Mouse (Mus musculus): ENCODE data around the gene Gpr84. TPM values are rescaled to one million over a fixed set of nuclear protein-coding genes. Genes with fewer than 3 reads are reported as not detected.

The Gpr84 gene
- polyA plus RNA-seq, 1 experiment from 2014 or later, result not detected

DNA sequence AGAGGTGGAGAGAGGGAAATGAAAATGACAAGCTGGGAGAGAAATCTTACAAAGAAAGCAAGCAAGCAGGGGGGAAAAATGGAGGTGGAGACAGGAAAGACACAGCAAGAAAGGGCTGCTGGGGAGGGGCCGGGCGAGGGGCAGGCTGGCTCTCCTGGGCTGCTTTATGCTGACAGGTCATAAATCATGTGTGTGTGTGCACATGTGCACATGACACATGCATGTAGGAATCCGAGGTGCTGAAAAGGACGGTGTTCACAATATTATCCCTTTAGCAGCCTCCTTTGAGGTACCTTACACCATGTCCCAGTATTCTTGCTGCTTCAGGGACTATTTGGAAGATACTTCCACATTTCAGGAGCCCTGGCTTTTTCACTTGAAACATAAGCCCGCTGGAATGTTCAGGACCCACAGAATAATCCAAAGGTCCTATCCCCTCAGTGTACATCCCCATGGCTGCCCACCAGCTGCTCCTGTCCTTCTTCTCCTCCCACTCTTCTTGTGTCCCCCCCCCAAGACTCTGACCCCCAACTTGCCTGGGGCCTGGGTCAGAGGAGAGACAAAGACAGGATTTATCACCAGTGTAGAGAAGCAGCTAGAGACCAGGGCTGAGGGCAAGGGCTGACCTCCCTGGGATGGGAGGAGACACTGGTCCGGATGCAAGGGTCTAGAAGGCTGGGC lies 7.9 kb downstream of the Gpr84 start:
- no peak overlapping the region for H3K4me3 ChIP-seq (ENCODE audit: low read depth, low read length)
- no peak for ATAC-seq (replicated peaks; ENCODE audit: insufficient number of reproducible peaks, low FRiP score, low TSS enrichment, low read depth)
- WGBS, result 21% methylated on average over 6 of the region's 6 CpGs
- H3K36me3 ChIP-seq (replicated peaks; ENCODE audit: control insufficient read depth, insufficient read depth, low read depth, low read length), result no peaks in the 10 kb centered on the region
- no peak overlapping the region for H3K4me2 ChIP-seq (ENCODE audit: low read depth, low read length)
- DNase-seq (ENCODE audit: low spot score), result no peak
- peak overlapping the region; percentile 90 for H3K27ac ChIP-seq (replicated peaks; ENCODE audit: low read depth, low read length)
- H3K9me3 ChIP-seq (replicated peaks; ENCODE audit: control insufficient read depth, low read length), result no peaks in the 10 kb centered on the region
- peaks cover 29% of the 10 kb centered on the region for H3K4me1 ChIP-seq (ENCODE audit: control insufficient read depth, insufficient read depth, low read length)
- H3K9ac ChIP-seq (replicated peaks; ENCODE audit: low read length), result peak overlapping the region; percentile 29
- no peaks in the 10 kb centered on the region for H3K27me3 ChIP-seq (ENCODE audit: control insufficient read depth, insufficient read depth, low read length)

DNA sequence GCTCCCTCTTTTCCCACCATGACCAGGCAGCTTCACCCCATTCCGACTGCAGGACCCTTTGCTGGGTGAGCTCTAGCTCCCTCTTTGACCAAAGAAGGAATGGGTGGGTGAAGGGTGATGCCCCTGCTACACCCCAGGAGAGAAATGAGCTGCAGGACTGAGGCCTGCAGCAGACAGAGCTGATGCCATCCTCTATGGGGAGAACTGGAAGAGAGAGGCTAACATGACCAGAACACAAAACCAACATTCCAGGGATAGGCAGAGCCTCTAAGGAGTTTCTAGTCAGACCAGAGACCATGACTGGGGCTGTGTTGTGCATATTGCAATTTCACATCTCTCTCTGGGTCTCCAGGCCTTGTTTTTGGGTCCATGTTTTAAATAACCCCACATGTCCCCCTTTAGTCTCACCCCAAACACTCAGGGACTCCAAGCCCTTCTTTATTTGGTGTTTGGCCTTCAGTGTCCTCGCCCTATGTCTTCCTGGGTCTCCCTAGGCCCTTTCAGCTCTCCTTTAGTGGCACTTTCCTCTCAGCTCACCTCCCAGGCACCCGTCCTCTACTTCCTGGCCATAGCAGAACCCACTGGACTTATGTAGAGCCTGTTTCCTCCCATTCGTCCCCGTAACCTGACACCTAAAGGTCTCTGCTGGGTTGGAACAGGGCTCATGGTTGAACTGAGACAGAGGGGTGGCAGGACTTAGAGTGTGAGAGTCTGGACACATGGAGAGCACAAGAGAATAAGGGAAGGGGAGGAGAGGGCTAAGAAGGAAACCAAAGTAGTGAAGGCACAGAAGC lies 8.7 kb downstream of the Gpr84 start:
- H3K4me2 ChIP-seq (ENCODE audit: low read depth, low read length), result no peak overlapping the region
- H3K4me1 ChIP-seq (ENCODE audit: control insufficient read depth, insufficient read depth, low read length), result peaks cover 29% of the 10 kb centered on the region
- WGBS, result 15% methylated on average over 5 of the region's 5 CpGs
- peak overlapping the region; percentile 29 for H3K9ac ChIP-seq (replicated peaks; ENCODE audit: low read length)
- no peaks in the 10 kb centered on the region for H3K9me3 ChIP-seq (replicated peaks; ENCODE audit: control insufficient read depth, low read length)
- peak overlapping the region; percentile 90 for H3K27ac ChIP-seq (replicated peaks; ENCODE audit: low read depth, low read length)
- no peaks in the 10 kb centered on the region for H3K27me3 ChIP-seq (ENCODE audit: control insufficient read depth, insufficient read depth, low read length)
- no peaks in the 10 kb centered on the region for H3K36me3 ChIP-seq (replicated peaks; ENCODE audit: control insufficient read depth, insufficient read depth, low read depth, low read length)
- DNase-seq (ENCODE audit: low spot score) (peak; percentile 35), ATAC-seq (replicated peaks; ENCODE audit: insufficient number of reproducible peaks, low FRiP score, low TSS enrichment, low read depth) (no peak)
- H3K4me3 ChIP-seq (ENCODE audit: low read depth, low read length), result no peak overlapping the region

DNA sequence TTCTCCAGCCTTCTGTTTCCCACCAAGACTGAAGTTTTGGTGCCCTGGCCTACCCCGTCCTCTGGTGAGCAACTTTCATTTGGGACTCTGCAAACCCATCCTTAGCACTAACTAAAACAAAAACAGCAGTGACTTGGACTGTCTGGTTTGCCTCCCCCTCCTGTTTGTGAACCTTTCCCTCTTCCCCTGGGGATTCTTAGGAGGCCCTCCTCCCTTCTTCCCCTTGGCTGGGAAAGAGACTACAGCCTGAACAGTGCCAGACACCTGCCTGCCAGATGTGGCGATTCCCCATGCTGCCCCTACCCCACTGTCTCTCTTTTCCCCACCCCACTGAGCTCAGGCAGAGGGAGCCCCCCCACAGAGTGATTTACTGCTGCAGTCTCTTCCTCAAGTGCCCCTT lies 9.4 kb downstream of the Gpr84 start:
- no peaks in the 10 kb centered on the region for H3K27me3 ChIP-seq (ENCODE audit: control insufficient read depth, insufficient read depth, low read length)
- 0% methylated on average over 2 of the region's 2 CpGs for WGBS
- peaks cover 29% of the 10 kb centered on the region for H3K4me1 ChIP-seq (ENCODE audit: control insufficient read depth, insufficient read depth, low read length)
- no peaks in the 10 kb centered on the region for H3K9me3 ChIP-seq (replicated peaks; ENCODE audit: control insufficient read depth, low read length)
- no peak overlapping the region for H3K4me2 ChIP-seq (ENCODE audit: low read depth, low read length)
- peak overlapping the region; percentile 90 for H3K27ac ChIP-seq (replicated peaks; ENCODE audit: low read depth, low read length)
- peak; percentile 11; the same call in 1 of the 2 replicates for ATAC-seq (replicated peaks; ENCODE audit: insufficient number of reproducible peaks, low FRiP score, low TSS enrichment, low read depth)
- peak; percentile 84 for DNase-seq (ENCODE audit: low spot score)
- no peak overlapping the region for H3K4me3 ChIP-seq (ENCODE audit: low read depth, low read length)
- H3K9ac ChIP-seq (replicated peaks; ENCODE audit: low read length), result no peak overlapping the region; the same call in 1 of the 2 replicates
- H3K36me3 ChIP-seq (replicated peaks; ENCODE audit: control insufficient read depth, insufficient read depth, low read depth, low read length), result no peaks in the 10 kb centered on the region

DNA sequence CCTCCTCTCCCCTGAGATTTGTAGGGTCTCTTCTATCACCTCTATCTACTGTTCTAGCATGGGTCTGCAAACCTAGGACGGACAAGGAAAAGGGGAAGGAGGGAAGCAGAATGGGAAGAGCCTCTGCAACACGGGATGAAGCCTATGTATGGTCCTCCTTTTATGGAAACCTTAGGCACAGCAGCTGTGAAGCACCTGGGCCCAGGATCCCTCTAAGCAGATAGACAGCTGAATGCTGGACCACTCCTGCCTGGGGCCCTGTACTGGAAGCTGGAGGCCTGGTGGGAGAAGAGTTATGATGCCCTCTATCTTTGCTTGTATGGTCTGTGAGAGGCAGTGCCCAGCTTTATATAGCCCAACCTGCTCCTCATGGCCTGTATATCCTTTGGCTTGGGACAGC lies 9.9 kb downstream of the Gpr84 start:
- ATAC-seq (replicated peaks; ENCODE audit: insufficient number of reproducible peaks, low FRiP score, low TSS enrichment, low read depth) (no peak), DNase-seq (ENCODE audit: low spot score) (peak; percentile 46)
- no peak overlapping the region for H3K4me3 ChIP-seq (ENCODE audit: low read depth, low read length)
- WGBS, result 8% methylated on average over 2 of the region's 2 CpGs
- H3K4me2 ChIP-seq (ENCODE audit: low read depth, low read length), result peak overlapping the region; percentile 36; the same call in 1 of the 2 replicates
- H3K9me3 ChIP-seq (replicated peaks; ENCODE audit: control insufficient read depth, low read length), result no peaks in the 10 kb centered on the region
- peaks cover 29% of the 10 kb centered on the region for H3K4me1 ChIP-seq (ENCODE audit: control insufficient read depth, insufficient read depth, low read length)
- no peaks in the 10 kb centered on the region for H3K27me3 ChIP-seq (ENCODE audit: control insufficient read depth, insufficient read depth, low read length)
- no peaks in the 10 kb centered on the region for H3K36me3 ChIP-seq (replicated peaks; ENCODE audit: control insufficient read depth, insufficient read depth, low read depth, low read length)
- H3K9ac ChIP-seq (replicated peaks; ENCODE audit: low read length), result peak overlapping the region; percentile 5
- H3K27ac ChIP-seq (replicated peaks; ENCODE audit: low read depth, low read length), result peak overlapping the region; percentile 90

DNA sequence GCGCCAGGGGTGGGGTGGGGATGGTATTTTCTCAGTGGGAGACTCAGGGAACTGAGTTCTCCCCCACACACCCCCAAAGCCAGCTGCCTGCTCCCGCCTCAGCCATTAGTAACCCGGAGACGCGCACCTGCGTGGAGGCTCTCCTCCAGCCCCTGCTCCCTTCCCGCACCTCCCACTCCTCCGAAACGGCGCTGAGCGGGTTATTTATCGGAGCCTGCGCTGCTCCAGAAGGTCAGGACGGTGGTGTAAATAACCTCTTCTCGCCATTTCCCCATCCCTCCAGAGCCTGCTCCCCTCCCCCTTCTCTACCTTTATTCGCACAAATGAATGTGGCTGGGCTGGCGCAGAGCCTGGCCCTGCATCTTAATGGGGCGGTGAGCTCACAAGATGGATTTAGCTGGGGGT lies 10.3 kb downstream of the Gpr84 start:
- peak overlapping the region; percentile 5 for H3K9ac ChIP-seq (replicated peaks; ENCODE audit: low read length)
- peak overlapping the region; percentile 36; the same call in 1 of the 2 replicates for H3K4me2 ChIP-seq (ENCODE audit: low read depth, low read length)
- no peaks in the 10 kb centered on the region for H3K9me3 ChIP-seq (replicated peaks; ENCODE audit: control insufficient read depth, low read length)
- peak overlapping the region; percentile 90 for H3K27ac ChIP-seq (replicated peaks; ENCODE audit: low read depth, low read length)
- no peak overlapping the region for H3K4me3 ChIP-seq (ENCODE audit: low read depth, low read length)
- peak; percentile 65 for DNase-seq (ENCODE audit: low spot score)
- 4% methylated on average over 18 of the region's 18 CpGs for WGBS
- no peaks in the 10 kb centered on the region for H3K36me3 ChIP-seq (replicated peaks; ENCODE audit: control insufficient read depth, insufficient read depth, low read depth, low read length)
- ATAC-seq (replicated peaks; ENCODE audit: insufficient number of reproducible peaks, low FRiP score, low TSS enrichment, low read depth), result no peak
- H3K27me3 ChIP-seq (ENCODE audit: control insufficient read depth, insufficient read depth, low read length), result no peaks in the 10 kb centered on the region
- peaks cover 33% of the 10 kb centered on the region for H3K4me1 ChIP-seq (ENCODE audit: control insufficient read depth, insufficient read depth, low read length)

DNA sequence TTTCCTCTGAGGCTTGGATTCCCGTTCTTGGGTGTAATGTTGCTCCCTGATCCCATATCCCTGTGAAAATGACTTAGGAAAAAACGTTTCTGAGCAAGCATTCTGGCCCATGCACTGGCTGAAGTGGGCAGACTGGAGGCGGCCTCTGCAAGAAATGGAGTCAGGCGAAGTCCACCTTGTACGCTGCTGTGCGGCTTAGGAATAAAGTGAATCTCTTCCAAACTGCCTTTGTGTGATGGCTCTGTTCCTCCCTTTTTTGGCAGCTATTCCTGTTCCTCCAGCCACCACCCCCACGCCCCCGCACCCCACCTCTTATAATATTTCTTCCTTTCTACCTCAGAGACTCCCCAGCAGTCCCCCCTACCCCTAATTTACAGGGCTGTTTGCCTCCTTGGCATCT lies 10.8 kb downstream of the Gpr84 start:
- H3K9me3 ChIP-seq (replicated peaks; ENCODE audit: control insufficient read depth, low read length), result no peaks in the 10 kb centered on the region
- no peaks in the 10 kb centered on the region for H3K27me3 ChIP-seq (ENCODE audit: control insufficient read depth, insufficient read depth, low read length)
- H3K4me1 ChIP-seq (ENCODE audit: control insufficient read depth, insufficient read depth, low read length), result peaks cover 33% of the 10 kb centered on the region
- no peak overlapping the region for H3K4me3 ChIP-seq (ENCODE audit: low read depth, low read length)
- DNase-seq (ENCODE audit: low spot score) (no peak), ATAC-seq (replicated peaks; ENCODE audit: insufficient number of reproducible peaks, low FRiP score, low TSS enrichment, low read depth) (no peak)
- H3K27ac ChIP-seq (replicated peaks; ENCODE audit: low read depth, low read length), result peak overlapping the region; percentile 90
- no peak overlapping the region for H3K4me2 ChIP-seq (ENCODE audit: low read depth, low read length)
- H3K36me3 ChIP-seq (replicated peaks; ENCODE audit: control insufficient read depth, insufficient read depth, low read depth, low read length), result no peaks in the 10 kb centered on the region
- H3K9ac ChIP-seq (replicated peaks; ENCODE audit: low read length), result peak overlapping the region; percentile 5
- 42% methylated on average over 8 of the region's 8 CpGs for WGBS

DNA sequence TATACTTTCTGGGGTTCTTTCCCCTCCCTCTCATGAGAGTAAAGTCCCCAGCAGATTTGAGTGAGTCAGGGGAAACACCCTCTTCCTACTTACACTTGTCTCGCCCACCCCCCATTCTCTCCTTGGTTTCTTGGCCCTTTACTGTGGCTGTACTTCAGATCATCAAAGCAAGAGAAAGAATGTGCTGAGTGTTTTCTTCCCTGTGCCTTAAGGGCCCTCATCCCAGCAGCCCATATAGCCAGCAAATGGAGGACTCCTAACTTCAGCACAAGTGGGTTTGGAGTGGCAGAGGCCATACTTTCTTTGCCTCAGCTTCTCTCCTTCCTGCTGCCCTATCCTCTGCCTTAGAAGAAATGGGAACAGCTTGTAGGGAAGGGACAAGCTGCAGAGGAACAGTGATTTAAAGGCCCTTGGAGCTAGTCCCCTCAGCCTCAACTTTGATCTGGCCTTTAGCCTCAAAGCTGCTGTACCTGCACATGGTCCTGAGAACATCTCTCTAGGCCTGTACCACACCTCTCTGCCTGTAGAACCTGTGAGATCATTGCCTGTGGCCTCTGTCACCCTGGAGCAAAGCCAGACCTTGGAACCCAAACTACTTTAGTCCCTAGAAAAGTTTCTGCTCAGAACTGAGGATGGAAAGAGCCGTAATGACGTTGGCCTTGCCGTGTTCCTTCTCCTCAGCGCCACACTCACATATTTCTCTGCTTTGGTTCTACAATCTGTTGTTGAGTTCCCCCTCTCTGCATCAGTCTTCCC lies 11.4 kb downstream of the Gpr84 start:
- H3K4me2 ChIP-seq (ENCODE audit: low read depth, low read length), result no peak overlapping the region
- 76% methylated on average over 5 of the region's 5 CpGs for WGBS
- DNase-seq (ENCODE audit: low spot score), result no peak
- H3K4me3 ChIP-seq (ENCODE audit: low read depth, low read length), result no peak overlapping the region
- H3K9me3 ChIP-seq (replicated peaks; ENCODE audit: control insufficient read depth, low read length), result no peaks in the 10 kb centered on the region
- H3K27ac ChIP-seq (replicated peaks; ENCODE audit: low read depth, low read length), result peak overlapping the region; percentile 90
- peak overlapping the region; percentile 5; the same call in 1 of the 2 replicates for H3K9ac ChIP-seq (replicated peaks; ENCODE audit: low read length)
- H3K36me3 ChIP-seq (replicated peaks; ENCODE audit: control insufficient read depth, insufficient read depth, low read depth, low read length), result no peaks in the 10 kb centered on the region
- H3K4me1 ChIP-seq (ENCODE audit: control insufficient read depth, insufficient read depth, low read length), result peaks cover 30% of the 10 kb centered on the region
- no peak for ATAC-seq (replicated peaks; ENCODE audit: insufficient number of reproducible peaks, low FRiP score, low TSS enrichment, low read depth)
- no peaks in the 10 kb centered on the region for H3K27me3 ChIP-seq (ENCODE audit: control insufficient read depth, insufficient read depth, low read length)

Data from embryonic facial prominence, embryonic 11.5 days (tissue).